Mouse (Mus musculus) intestine, postnatal 0 days (tissue): ENCODE data around the gene Pex13. TPM values are rescaled to one million over a fixed set of nuclear protein-coding genes. Genes with fewer than 3 reads are reported as not detected.
A peak's percentile ranks its signal among the peaks of the same experiment; 100 is the strongest.

Experiments
- ATAC-seq: fragments of 200-750 bp; cut with Nextera tagmentation; 2 replicates; pipeline ENCODE4 v1.8.0; 2017; ENCODE audit warnings: mild to moderate bottlenecking, moderate TSS enrichment, moderate library complexity
- H3K27ac ChIP-seq: fragments of 300-500 bp; sonication (generic); 2 replicates; pipeline ENCODE4 v1.5.1; 2014; ENCODE audit warnings: mild to moderate bottlenecking, low read depth, low read length, moderate library complexity
- H3K27me3 ChIP-seq: fragments of 300-500 bp; sonication (generic); replicated peaks from 2 replicates; pipeline ENCODE4 v1.6.1; 2014; ENCODE audit warnings: low read length, mixed read lengths; ENCODE audit not compliant: control insufficient read depth, insufficient read depth
- H3K36me3 ChIP-seq: fragments of 300-500 bp; sonication (generic); 2 replicates; pipeline ENCODE4 v1.6.1; 2014; ENCODE audit warnings: mild to moderate bottlenecking, moderate library complexity; ENCODE audit not compliant: control insufficient read depth, insufficient read depth
- H3K4me1 ChIP-seq: fragments of 300-500 bp; sonication (generic); replicated peaks from 2 replicates; pipeline ENCODE4 v1.6.1; 2014; ENCODE audit warnings: antibody characterized with exemption, low read length, mixed read lengths; ENCODE audit not compliant: control insufficient read depth, insufficient read depth
- H3K4me2 ChIP-seq: fragments of 300-500 bp; sonication (generic); replicated peaks from 2 replicates; pipeline ENCODE4 v1.6.1; 2014; ENCODE audit warnings: low read depth, mild to moderate bottlenecking, moderate library complexity
- H3K4me3 ChIP-seq: fragments of 300-500 bp; sonication (generic); 2 replicates; pipeline ENCODE4 v1.5.1; 2014; ENCODE audit warnings: low read depth, low read length
- H3K9ac ChIP-seq: fragments of 300-500 bp; sonication (generic); 2 replicates; pipeline ENCODE4 v1.6.1; 2014; ENCODE audit warnings: mild to moderate bottlenecking, low read depth, low read length
- H3K9me3 ChIP-seq: fragments of 300-500 bp; sonication (generic); 2 replicates; pipeline ENCODE4 v1.6.1; 2016; ENCODE audit warnings: mixed run types; ENCODE audit not compliant: control insufficient read depth
- CTCF ChIP-seq: sonication (generic); IDR thresholded peaks from 2 replicates; pipeline ENCODE4 v1.5.1; 2016; ENCODE audit warnings: low read depth, mild to moderate bottlenecking, control low read depth, antibody characterized with exemption, moderate library complexity
- WGBS: fragments of 180-500 bp; shearing (Covaris S2); extraction: QIAGEN DNeasy Blood & Tissue Kit; methylation state at CpG from one replicate; pipeline ENCODE4 v1.1.7; 2014; 5-methylcytosine and 5-hydroxymethylcytosine counted together
- polyA plus RNA-seq: library from polyadenylated mRNA; unstranded; fragments of >200 nt; fragmentation: Nextera tagmentation; extraction: Ambion mirVana; gene quantifications from 2 replicates; pipeline ENCODE4 v1.2.1, GENCODE M21; 2015

Pex13 gene
- polyA plus RNA-seq, 1 experiment from 2014 or later, result 29.7 TPM

- H3K4me2 ChIP-seq, result no peak overlapping the region
- WGBS, result 34% methylated on average over 3 of the region's 3 CpGs
- no peak overlapping the region for H3K4me3 ChIP-seq
- H3K4me1 ChIP-seq, result no peaks in the 10 kb centered on the region
- 0 out of 2 replicates have a peak, but pooled peaks have one; percentile 33 for ATAC-seq
- H3K9ac ChIP-seq, result no peak overlapping the region
- TF ChIP-seq CTCF, result peak; percentile 86
- no peaks in the 10 kb centered on the region for H3K9me3 ChIP-seq
- no peak overlapping the region for H3K27ac ChIP-seq
- H3K27me3 ChIP-seq, result no peaks in the 10 kb centered on the region
- H3K36me3 ChIP-seq, result peaks cover 46% of the 10 kb centered on the region
Observed at GRCm38 (mm10) chr11:23679044-23679642, 13.4 kb upstream of the Pex13 start.

DNA sequence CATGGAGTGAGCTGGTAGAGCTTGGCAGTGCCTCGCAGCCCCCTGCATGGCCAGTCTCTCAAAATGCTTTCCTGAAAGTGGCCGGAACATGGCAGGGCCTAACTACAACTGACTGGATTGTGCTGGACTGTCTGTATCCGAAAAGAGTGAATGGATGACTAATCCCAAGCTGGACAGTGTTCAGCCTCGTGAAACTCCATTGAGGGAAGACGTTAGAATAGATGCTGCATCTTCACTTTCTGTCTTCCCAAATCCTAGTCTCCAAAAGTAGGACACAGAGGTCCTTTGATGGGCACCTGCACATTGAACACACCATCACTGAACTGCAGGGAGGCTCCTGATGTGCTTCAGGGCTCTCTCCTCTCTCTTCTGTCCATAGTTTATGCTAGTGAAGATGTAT, 10.3 kb upstream of the Pex13 start:
- Histone ChIP-seq H3K27me3 (no peaks in the 10 kb centered on the region), H3K9ac (no peak overlapping the region), H3K9me3 (no peaks in the 10 kb centered on the region), H3K4me1 (no peaks in the 10 kb centered on the region), H3K4me3 (no peak overlapping the region), H3K27ac (no peak overlapping the region), H3K36me3 (peaks cover 53% of the 10 kb centered on the region), H3K4me2 (no peak overlapping the region)
- 88% methylated on average over 5 of the region's 5 CpGs for WGBS
- no peak for ATAC-seq
- no peak for TF ChIP-seq CTCF

DNA sequence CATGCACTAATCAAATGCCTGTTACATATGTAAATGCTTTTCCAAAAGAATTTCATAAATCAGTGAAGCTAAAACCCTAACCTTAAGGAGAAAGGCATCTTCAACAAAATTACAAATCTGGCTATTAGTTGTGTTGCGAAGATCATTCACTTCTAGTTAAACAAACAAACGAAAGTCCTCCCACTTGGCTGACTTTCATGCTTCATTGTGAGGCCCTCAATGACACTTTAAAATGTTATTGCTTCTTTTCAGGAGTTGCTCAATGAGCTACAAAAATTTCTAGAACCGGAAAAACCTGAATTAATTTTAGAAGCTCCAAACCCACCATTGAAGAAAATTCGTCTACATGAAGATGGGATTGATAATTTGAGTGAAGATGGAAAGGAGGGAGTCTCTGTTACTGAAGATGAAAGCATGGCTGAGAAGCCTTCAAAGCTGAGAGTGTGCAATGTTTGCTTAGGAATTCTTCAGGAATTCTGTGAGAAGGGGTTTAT, 6.5 kb upstream of the Pex13 start:
- TF ChIP-seq CTCF, result no peak

DNA sequence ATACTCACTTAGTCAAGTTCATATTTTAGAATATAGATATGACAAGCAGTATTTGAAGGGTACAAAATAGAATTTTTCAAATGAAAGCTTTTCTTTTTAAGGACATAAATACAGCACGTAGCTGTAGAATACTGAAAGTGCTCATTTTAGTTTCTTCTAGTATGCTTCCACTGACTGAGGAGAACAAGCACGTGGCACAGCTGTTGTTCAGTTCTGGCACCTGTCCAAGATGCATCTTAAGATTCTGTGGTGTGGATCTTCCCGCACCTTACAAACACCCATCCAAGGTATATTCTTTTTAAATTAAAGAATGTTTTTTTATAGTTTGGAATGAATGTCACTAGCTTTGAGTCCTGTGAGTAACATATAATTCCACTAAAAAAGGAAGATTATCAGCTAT, 1.4 kb upstream of the Pex13 start:
- Histone ChIP-seq H3K4me1 (peaks cover 4% of the 10 kb centered on the region; the same call in 1 of the 2 replicates), H3K4me2 (peak overlapping the region; percentile 69), H3K9me3 (no peaks in the 10 kb centered on the region), H3K9ac (no peak overlapping the region), H3K27me3 (no peaks in the 10 kb centered on the region), H3K27ac (no peak overlapping the region), H3K4me3 (peak overlapping the region; percentile 96), H3K36me3 (0 out of 2 replicates have a peak, but pooled peaks cover 3% of the 10 kb centered on the region)
- ATAC-seq, result no peak
- TF ChIP-seq CTCF, result no peak
- 7% methylated on average over 3 of the region's 3 CpGs for WGBS

More for the DNA sequence above, 6.5 kb upstream of the Pex13 start:
- Histone ChIP-seq H3K27me3 (no peaks in the 10 kb centered on the region), H3K9ac (no peak overlapping the region), H3K27ac (no peak overlapping the region), H3K4me3 (no peak overlapping the region), H3K4me1 (no peaks in the 10 kb centered on the region), H3K9me3 (no peaks in the 10 kb centered on the region), H3K4me2 (no peak overlapping the region), H3K36me3 (peaks cover 34% of the 10 kb centered on the region)
- ATAC-seq, result no peak
- WGBS, result 59% methylated on average over 4 of the region's 4 CpGs

DNA sequence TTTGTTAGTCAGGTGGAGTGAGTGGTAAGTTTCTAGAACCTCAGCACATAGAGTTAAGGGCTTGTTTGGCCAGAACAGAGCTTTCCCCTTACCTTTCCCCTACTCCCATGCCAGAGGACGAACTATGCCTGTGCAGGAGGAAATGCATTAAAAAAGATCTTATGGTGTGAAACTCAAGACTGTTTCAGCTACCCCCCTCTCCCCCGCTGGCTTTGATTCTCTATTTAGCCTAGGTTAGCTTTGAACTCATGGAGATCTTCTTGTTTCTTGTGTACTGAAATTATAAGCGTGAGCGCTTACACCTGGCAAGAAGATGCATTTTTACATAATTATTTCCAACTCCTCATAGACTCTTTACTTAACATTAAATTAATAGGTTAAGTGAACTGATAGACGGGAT, 767 bp upstream of the Pex13 start:
- no peaks in the 10 kb centered on the region for H3K27me3 ChIP-seq
- ATAC-seq, result no peak
- H3K4me3 ChIP-seq, result peak overlapping the region; percentile 96
- TF ChIP-seq CTCF, result no peak
- no peaks in the 10 kb centered on the region for H3K36me3 ChIP-seq
- WGBS, result 5% methylated on average over 5 of the region's 5 CpGs
- H3K4me1 ChIP-seq, result peaks cover 4% of the 10 kb centered on the region; the same call in 1 of the 2 replicates
- H3K9me3 ChIP-seq, result no peaks in the 10 kb centered on the region
- peak overlapping the region; percentile 99 for H3K27ac ChIP-seq
- peak overlapping the region; percentile 95 for H3K9ac ChIP-seq
- peak overlapping the region; percentile 69 for H3K4me2 ChIP-seq

DNA sequence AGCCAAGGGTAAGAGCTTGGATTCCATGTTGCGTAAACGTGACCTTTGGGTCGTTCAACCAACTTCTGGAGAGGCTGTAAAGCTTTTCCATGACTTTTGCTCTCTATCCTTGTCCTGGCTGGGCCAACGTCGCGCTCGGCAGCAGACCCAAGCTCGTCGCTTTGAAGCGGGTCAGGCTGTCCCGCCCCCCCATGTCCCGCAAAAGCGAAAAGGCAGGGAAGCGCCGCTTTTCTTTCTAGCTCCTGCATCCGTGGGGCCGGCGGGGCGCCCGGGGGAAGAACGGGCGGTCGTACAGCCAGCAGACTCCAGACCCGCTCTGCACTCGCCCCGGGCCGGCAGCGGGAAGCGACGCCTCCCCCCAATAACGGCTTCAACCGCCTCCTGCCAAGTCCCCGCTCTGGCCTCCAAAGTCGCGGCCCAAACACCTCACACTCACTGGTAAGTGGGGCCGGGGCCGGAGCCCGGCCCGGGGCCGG, 410 bp downstream of the Pex13 start, which contains the start of gene Pus10:
Gene Pus10 (plus strand): TSS at position 364 of the 476 bp plus-strand sequence.
- WGBS, result 1% methylated on average over 40 of the region's 40 CpGs
- Histone ChIP-seq H3K27ac (peak within 1 kb of the TSS; percentile 99), H3K9ac (peak within 1 kb of the TSS; percentile 95), H3K4me1 (peaks cover 4% of the 10 kb centered on the region; the same call in 1 of the 2 replicates), H3K4me2 (peak within 1 kb of the TSS; percentile 69), H3K36me3 (no peaks in the 10 kb centered on the region), H3K27me3 (no peaks in the 10 kb centered on the region), H3K4me3 (peak within 1 kb of the TSS; percentile 96), H3K9me3 (no peaks in the 10 kb centered on the region)
- no peak for TF ChIP-seq CTCF
- ATAC-seq, result peak; percentile 83
